Mouse (Mus musculus) myocyte (in vitro differentiated cells): ENCODE measurements around the gene Dpep3. TPM values are rescaled to one million over a fixed set of nuclear protein-coding genes. Genes with fewer than 3 reads are reported as not detected.
A peak's percentile ranks its signal among the peaks of the same experiment; 100 is the strongest.

ENCODE experiments used
- H3K27me3 ChIP-seq: one replicate; pipeline ENCODE4 v1.6.1; 2011; ENCODE audit not compliant: control insufficient read depth, insufficient read depth, insufficient read length
- H3K36me3 ChIP-seq: one replicate; pipeline ENCODE4 v1.6.1; 2011; ENCODE audit not compliant: control insufficient read depth, insufficient read depth
- H3K4me2 ChIP-seq: one replicate; pipeline ENCODE4 v1.6.1; 2011; ENCODE audit warnings: low read depth, control low read depth
- H3K4me3 ChIP-seq: one replicate; pipeline ENCODE4 v1.5.1; 2011; ENCODE audit warnings: mild to moderate bottlenecking, control low read depth, moderate library complexity
- H3K79me2 ChIP-seq: one replicate; pipeline ENCODE4 v1.6.1; 2011; ENCODE audit not compliant: control insufficient read depth, insufficient read depth
- H3ac ChIP-seq: one replicate; pipeline ENCODE4 v1.6.1; 2011; ENCODE audit not compliant: control insufficient read depth, insufficient read length
- CEBPB ChIP-seq: IDR thresholded peaks from 2 replicates; pipeline ENCODE4 v1.6.1; 2011; ENCODE audit warnings: mild to moderate bottlenecking, moderate library complexity; ENCODE audit not compliant: poor library complexity, insufficient read depth, severe bottlenecking
- E2F4 ChIP-seq: IDR thresholded peaks from one replicate; pipeline ENCODE4 v1.6.1; 2011; ENCODE audit warnings: mild to moderate bottlenecking, control low read depth, moderate library complexity; ENCODE audit not compliant: insufficient read depth
- MAX ChIP-seq: IDR thresholded peaks from one replicate; pipeline ENCODE4 v1.6.1; 2011; ENCODE audit warnings: low read depth, mild to moderate bottlenecking, control low read depth
- MYOG ChIP-seq, 3 experiments: IDR thresholded peaks; one replicate each; pipeline ENCODE4 v1.6.1; 2011; ENCODE audit warnings: control low read depth in 2 of 3, low read depth in 2 of 3, mild to moderate bottlenecking in 2 of 3; ENCODE audit not compliant: insufficient read length in 2 of 3, control insufficient read depth in 1 of 3, insufficient read depth in 1 of 3
- POLR2A ChIP-seq: IDR thresholded peaks from one replicate; pipeline ENCODE4 v1.6.1; 2011; ENCODE audit warnings: low read depth, mild to moderate bottlenecking, control low read depth, moderate library complexity; ENCODE audit not compliant: insufficient read length
- POLR2AphosphoS2 ChIP-seq: IDR thresholded peaks from one replicate; pipeline ENCODE4 v1.6.1; 2011; ENCODE audit warnings: low read depth, control low read depth; ENCODE audit not compliant: insufficient read length
- REST ChIP-seq: IDR thresholded peaks from one replicate; pipeline ENCODE4 v1.6.1; 2011; ENCODE audit warnings: mild to moderate bottlenecking, control low read depth, moderate library complexity; ENCODE audit not compliant: insufficient read depth, insufficient read length
- TCF12 ChIP-seq: IDR thresholded peaks from one replicate; pipeline ENCODE4 v1.6.1; 2011; ENCODE audit warnings: mild to moderate bottlenecking, control low read depth; ENCODE audit not compliant: poor library complexity, insufficient read depth, severe bottlenecking
- TCF3 ChIP-seq: IDR thresholded peaks from one replicate; pipeline ENCODE4 v1.6.1; 2011; ENCODE audit warnings: low read depth, control low read depth; ENCODE audit not compliant: insufficient read length
- USF1 ChIP-seq: IDR thresholded peaks from one replicate; pipeline ENCODE4 v1.6.1; 2011; ENCODE audit warnings: low read depth, mild to moderate bottlenecking, control low read depth, moderate library complexity
- polyA plus RNA-seq: library from polyadenylated mRNA; unstranded; fragments of >200 nt; fragmentation: generic; extraction: Trizol; gene quantifications from one replicate; pipeline ENCODE4 v1.2.1, GENCODE M21; 2012; ENCODE audit warnings: missing spikeins

Gene Dpep3
- polyA plus RNA-seq, 1 experiment = not detected

DNA sequence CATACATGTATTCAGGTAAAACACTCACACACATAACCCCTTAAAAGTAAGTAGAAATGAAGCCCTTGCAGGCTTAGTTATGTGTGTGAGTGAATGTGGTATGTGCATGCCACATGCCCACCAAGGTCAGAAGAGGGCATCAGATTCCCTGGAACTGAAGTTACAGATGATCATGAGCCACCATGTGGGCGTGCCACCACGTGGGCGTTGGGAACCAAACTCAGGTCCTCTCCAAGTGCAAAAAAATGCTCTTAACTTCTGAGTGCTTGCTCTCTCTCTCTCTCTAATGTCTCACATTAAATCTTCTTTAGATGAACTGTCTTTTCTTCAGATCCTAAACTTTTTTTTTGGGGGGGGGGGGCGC lies 40.9 kb downstream of the Dpep3 start, which contains the start of gene Psmb10:
TSS of gene Psmb10 (minus strand) at position 139 of the 364 bp plus-strand sequence.
- peak within 1 kb of the TSS; percentile 53 for H3ac ChIP-seq
- H3K4me2 ChIP-seq = peak within 1 kb of the TSS; percentile 95
- peak within 1 kb of the TSS; percentile 99 for H3K4me3 ChIP-seq
- no peaks in the 10 kb centered on the region for H3K36me3 ChIP-seq
- no peaks in the 10 kb centered on the region for H3K27me3 ChIP-seq
- peak; percentile 61 for TF ChIP-seq POLR2AphosphoS2
- no peak for TF ChIP-seq POLR2A
- TF ChIP-seq USF1 = peak; percentile 59
- TF ChIP-seq E2F4 = no peak
- no peak for TF ChIP-seq MYOG (IDR thresholded peaks at IDR 0.05; ENCODE audit: control insufficient read depth in 1 of 3, insufficient read depth in 1 of 3, insufficient read length in 2 of 3, low read depth in 2 of 3)
- no peaks in the 10 kb centered on the region for H3K79me2 ChIP-seq

DNA sequence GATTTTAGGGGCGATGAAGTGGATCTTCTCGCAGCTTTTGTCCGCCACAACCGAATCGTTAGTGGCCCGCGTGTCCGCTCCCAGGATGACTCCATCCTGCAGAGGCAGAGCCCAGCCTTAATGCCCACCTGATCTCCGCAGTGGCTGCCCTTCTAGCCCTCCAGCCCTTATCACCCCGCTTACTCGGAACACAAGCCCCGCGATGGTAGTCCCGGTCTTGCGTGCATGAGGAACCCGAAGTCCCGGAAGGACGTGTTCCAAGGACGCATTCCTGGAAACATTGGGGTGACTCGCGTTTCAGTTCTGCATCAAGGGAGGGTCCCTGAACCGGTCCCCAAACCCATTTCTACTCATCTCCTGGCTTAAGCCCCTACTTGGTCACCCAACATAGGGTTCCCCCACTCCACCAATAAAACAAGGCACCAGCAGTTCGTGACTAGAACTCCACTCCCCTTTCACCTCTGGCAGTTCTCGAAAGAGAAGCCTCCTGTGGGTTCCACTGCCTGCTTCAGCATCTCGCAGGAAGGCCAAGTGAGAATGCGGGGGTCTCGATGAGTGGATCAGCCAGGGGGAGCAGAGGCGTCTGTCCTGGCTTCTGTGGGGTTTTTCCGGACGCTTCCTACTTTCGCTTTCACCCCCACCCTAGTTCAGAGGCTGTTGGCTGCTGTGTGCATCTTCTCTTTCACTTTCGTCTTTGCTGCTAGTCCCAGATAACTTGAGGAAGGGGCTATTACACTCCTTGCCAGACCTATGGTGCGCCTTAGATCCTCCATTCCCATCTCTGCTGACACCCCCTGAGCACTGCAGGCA lies 41.5 kb downstream of the Dpep3 start:
- H3K79me2 ChIP-seq = no peaks in the 10 kb centered on the region
- peak overlapping the region; percentile 95 for H3K4me2 ChIP-seq
- TF ChIP-seq MAX (no peak), TCF12 (no peak), USF1 (no peak), POLR2A (no peak), MYOG (IDR thresholded peaks at IDR 0.05; ENCODE audit: control insufficient read depth in 1 of 3, insufficient read depth in 1 of 3, insufficient read length in 2 of 3, low read depth in 2 of 3) (no peak), E2F4 (no peak), POLR2AphosphoS2 (no peak)
- H3K27me3 ChIP-seq = no peaks in the 10 kb centered on the region
- peak overlapping the region; percentile 99 for H3K4me3 ChIP-seq
- peak overlapping the region; percentile 53 for H3ac ChIP-seq
- H3K36me3 ChIP-seq = no peaks in the 10 kb centered on the region

- Histone ChIP-seq H3K4me2 (peak overlapping the region; percentile 95), H3K36me3 (no peaks in the 10 kb centered on the region)
- TF ChIP-seq E2F4 (no peak), MYOG (IDR thresholded peaks at IDR 0.05; ENCODE audit: control insufficient read depth in 1 of 3, insufficient read depth in 1 of 3, insufficient read length in 2 of 3, low read depth in 2 of 3) (peak in 1 of 3 experiments; percentile 15), POLR2A (peak; percentile 88), POLR2AphosphoS2 (peak; percentile 81), USF1 (peak; percentile 48), TCF12 (no peak)
Observed at GRCm38 (mm10) chr8:105936866-105937475, 42.3 kb downstream of the Dpep3 start.

GRCm38 (mm10) chr8:105935863-105936603 lies 43.2 kb downstream of the Dpep3 start:
- Histone ChIP-seq H3K4me2 (peak overlapping the region; percentile 95), H3K4me3 (peak overlapping the region; percentile 99), H3ac (peak overlapping the region; percentile 53), H3K27me3 (no peaks in the 10 kb centered on the region), H3K79me2 (no peaks in the 10 kb centered on the region), H3K36me3 (no peaks in the 10 kb centered on the region)
- no peak for TF ChIP-seq TCF12
- no peak for TF ChIP-seq REST
- no peak for TF ChIP-seq CEBPB
- TF ChIP-seq TCF3 = no peak

More at GRCm38 (mm10) chr8:105936866-105937475, 42.3 kb downstream of the Dpep3 start:
- no peaks in the 10 kb centered on the region for H3K27me3 ChIP-seq
- H3K4me3 ChIP-seq = peak overlapping the region; percentile 99
- no peaks in the 10 kb centered on the region for H3K79me2 ChIP-seq
- peak overlapping the region; percentile 53 for H3ac ChIP-seq

- Histone ChIP-seq H3K79me2 (no peaks in the 10 kb centered on the region), H3K36me3 (no peaks in the 10 kb centered on the region), H3K27me3 (no peaks in the 10 kb centered on the region), H3ac (no peak overlapping the region), H3K4me2 (no peak overlapping the region), H3K4me3 (no peak overlapping the region)
- TF ChIP-seq POLR2AphosphoS2 = peak; percentile 15
- no peak for TF ChIP-seq POLR2A
- TF ChIP-seq REST = no peak
Observed at GRCm38 (mm10) chr8:105935105-105935504, 44.1 kb downstream of the Dpep3 start.
